Mouse (Mus musculus) neural tube, embryonic 15.5 days (tissue): ENCODE results near the gene Pfn3. TPM values are rescaled to one million over a fixed set of nuclear protein-coding genes. Genes with fewer than 3 reads are reported as not detected.

Experiments used
- ATAC-seq: fragments of 200-750 bp; cut with Nextera tagmentation; 2 replicates; pipeline ENCODE4 v1.8.0; 2017; ENCODE audit warnings: mild to moderate bottlenecking, moderate TSS enrichment, moderate library complexity; ENCODE audit not compliant: low FRiP score
- H3K27ac ChIP-seq: fragments of 300-500 bp; sonication (generic); replicated peaks from 2 replicates; pipeline ENCODE4 v1.5.1; 2015; ENCODE audit warnings: mild to moderate bottlenecking, inconsistent platforms
- H3K27me3 ChIP-seq: fragments of 300-500 bp; sonication (generic); replicated peaks from 2 replicates; pipeline ENCODE4 v1.6.1; 2015; ENCODE audit warnings: inconsistent platforms
- H3K36me3 ChIP-seq: fragments of 300-500 bp; sonication (generic); 2 replicates; pipeline ENCODE4 v1.6.1; 2015; ENCODE audit warnings: inconsistent platforms
- H3K4me1 ChIP-seq: fragments of 300-500 bp; sonication (generic); 2 replicates; pipeline ENCODE4 v1.6.1; 2015; ENCODE audit warnings: inconsistent platforms
- H3K4me2 ChIP-seq: fragments of 300-500 bp; sonication (generic); 2 replicates; pipeline ENCODE4 v1.6.1; 2015; ENCODE audit warnings: inconsistent platforms, mild to moderate bottlenecking, moderate library complexity
- H3K4me3 ChIP-seq: fragments of 300-500 bp; sonication (generic); replicated peaks from 2 replicates; pipeline ENCODE4 v1.5.1; 2015; ENCODE audit warnings: mild to moderate bottlenecking, inconsistent platforms
- H3K9ac ChIP-seq: fragments of 300-500 bp; sonication (generic); replicated peaks from 2 replicates; pipeline ENCODE4 v1.6.1; 2015; ENCODE audit warnings: mild to moderate bottlenecking, inconsistent platforms
- H3K9me3 ChIP-seq: fragments of 300-500 bp; sonication (generic); replicated peaks from 2 replicates; pipeline ENCODE4 v1.6.1; 2016; ENCODE audit warnings: inconsistent platforms
- WGBS: fragments of 180-500 bp; shearing (Covaris S2); methylation state at CpG from one replicate; pipeline ENCODE4 v1.1.7; 2015; ENCODE audit warnings: mixed read lengths; 5-methylcytosine and 5-hydroxymethylcytosine counted together
- polyA plus RNA-seq: library from polyadenylated mRNA; unstranded; fragments of >200 nt; fragmentation: Nextera tagmentation; extraction: Ambion mirVana; gene quantifications from 2 replicates; pipeline ENCODE4 v1.2.1, GENCODE M21; 2015

The Pfn3 gene
- polyA plus RNA-seq, 1 experiment from 2014 or later: 1.4 TPM

- Histone ChIP-seq H3K36me3 (no peaks in the 10 kb centered on the region), H3K4me1 (peaks cover 4% of the 10 kb centered on the region), H3K4me3 (no peak overlapping the region), H3K27me3 (peaks cover 56% of the 10 kb centered on the region), H3K4me2 (no peak overlapping the region), H3K27ac (no peak overlapping the region), H3K9me3 (no peaks in the 10 kb centered on the region), H3K9ac (no peak overlapping the region)
- ATAC-seq: no peak
- 83% methylated on average over 4 of the region's 4 CpGs for WGBS
Measured at GRCm38 (mm10) chr13:55381790-55382189, 33.2 kb downstream of the Pfn3 start.

GRCm38 (mm10) chr13:55378907-55379580, 36.0 kb downstream of the Pfn3 start:
- no peak overlapping the region for H3K27ac ChIP-seq
- H3K9ac ChIP-seq: no peak overlapping the region
- H3K4me1 ChIP-seq: peaks cover 4% of the 10 kb centered on the region
- WGBS: 5% methylated on average over 32 of the region's 32 CpGs
- no peaks in the 10 kb centered on the region for H3K9me3 ChIP-seq
- no peak for ATAC-seq
- no peaks in the 10 kb centered on the region for H3K36me3 ChIP-seq
- H3K27me3 ChIP-seq: peaks cover 67% of the 10 kb centered on the region
- H3K4me2 ChIP-seq: no peak overlapping the region; the same call in 1 of the 2 replicates
- no peak overlapping the region for H3K4me3 ChIP-seq

GRCm38 (mm10) chr13:55375877-55376276, 39.2 kb downstream of the Pfn3 start:
- ATAC-seq: no peak
- Histone ChIP-seq H3K27ac (no peak overlapping the region), H3K36me3 (no peaks in the 10 kb centered on the region), H3K4me3 (no peak overlapping the region), H3K27me3 (peaks cover 63% of the 10 kb centered on the region), H3K9me3 (no peaks in the 10 kb centered on the region), H3K4me1 (peaks cover 4% of the 10 kb centered on the region), H3K4me2 (no peak overlapping the region), H3K9ac (no peak overlapping the region)
- 73% methylated on average over 2 of the region's 2 CpGs for WGBS

- Histone ChIP-seq H3K4me3 (no peak overlapping the region), H3K4me2 (no peak overlapping the region), H3K4me1 (peaks cover 3% of the 10 kb centered on the region), H3K9me3 (no peaks in the 10 kb centered on the region), H3K36me3 (no peaks in the 10 kb centered on the region), H3K9ac (no peak overlapping the region), H3K27me3 (peaks cover 52% of the 10 kb centered on the region), H3K27ac (no peak overlapping the region)
- no peak for ATAC-seq
- 58% methylated on average over 6 of the region's 6 CpGs for WGBS
Measured at GRCm38 (mm10) chr13:55374206-55374924, 40.7 kb downstream of the Pfn3 start.

GRCm38 (mm10) chr13:55371740-55372139, 43.3 kb downstream of the Pfn3 start:
- WGBS: 66% methylated on average over 5 of the region's 5 CpGs
- Histone ChIP-seq H3K4me2 (no peak overlapping the region), H3K36me3 (no peaks in the 10 kb centered on the region), H3K9ac (no peak overlapping the region), H3K27ac (no peak overlapping the region), H3K4me1 (no peaks in the 10 kb centered on the region), H3K27me3 (peaks cover 37% of the 10 kb centered on the region), H3K4me3 (no peak overlapping the region), H3K9me3 (no peaks in the 10 kb centered on the region)
- ATAC-seq: no peak

- ATAC-seq: no peak
- peaks cover 37% of the 10 kb centered on the region for H3K27me3 ChIP-seq
Measured at GRCm38 (mm10) chr13:55371007-55371681, 43.9 kb downstream of the Pfn3 start.

GRCm38 (mm10) chr13:55370234-55370633, 44.8 kb downstream of the Pfn3 start:
- no peak overlapping the region for H3K4me3 ChIP-seq
- H3K4me1 ChIP-seq: no peaks in the 10 kb centered on the region
- H3K27me3 ChIP-seq: peaks cover 33% of the 10 kb centered on the region
- H3K4me2 ChIP-seq: no peak overlapping the region
- no peak for ATAC-seq
- WGBS: 62% methylated on average over 3 of the region's 3 CpGs
- H3K27ac ChIP-seq: no peak overlapping the region
- no peak overlapping the region for H3K9ac ChIP-seq
- H3K9me3 ChIP-seq: no peaks in the 10 kb centered on the region
- H3K36me3 ChIP-seq: no peaks in the 10 kb centered on the region

More at GRCm38 (mm10) chr13:55371007-55371681, 43.9 kb downstream of the Pfn3 start:
- Histone ChIP-seq H3K4me1 (no peaks in the 10 kb centered on the region), H3K4me3 (no peak overlapping the region), H3K4me2 (no peak overlapping the region), H3K9me3 (no peaks in the 10 kb centered on the region), H3K9ac (no peak overlapping the region), H3K27ac (no peak overlapping the region), H3K36me3 (no peaks in the 10 kb centered on the region)
- 73% methylated on average over 8 of the region's 8 CpGs for WGBS

GRCm38 (mm10) chr13:55369531-55370114, 45.4 kb downstream of the Pfn3 start, which contains the start of gene Rgs14:
TSS of gene Rgs14 (plus strand) at chr13:55369732.
- WGBS: 65% methylated on average over 13 of the region's 13 CpGs
- Histone ChIP-seq H3K4me2 (no peak within 1 kb of the TSS; the same call in 1 of the 2 replicates), H3K27me3 (peaks cover 35% of the 10 kb centered on the region)

GRCm38 (mm10) chr13:55368401-55368800, 46.6 kb downstream of the Pfn3 start:
- Histone ChIP-seq H3K4me1 (no peaks in the 10 kb centered on the region), H3K27me3 (peaks cover 25% of the 10 kb centered on the region), H3K9ac (no peak overlapping the region), H3K4me3 (no peak overlapping the region), H3K9me3 (no peaks in the 10 kb centered on the region), H3K27ac (no peak overlapping the region), H3K4me2 (no peak overlapping the region), H3K36me3 (no peaks in the 10 kb centered on the region)
- 81% methylated on average over 7 of the region's 7 CpGs for WGBS
- ATAC-seq: no peak

More at GRCm38 (mm10) chr13:55369531-55370114, 45.4 kb downstream of the Pfn3 start, which contains the start of gene Rgs14:
- H3K27ac ChIP-seq: no peak within 1 kb of the TSS
- H3K36me3 ChIP-seq: no peaks in the 10 kb centered on the region
- no peak within 1 kb of the TSS for H3K9ac ChIP-seq
- no peaks in the 10 kb centered on the region for H3K9me3 ChIP-seq
- H3K4me3 ChIP-seq: no peak within 1 kb of the TSS
- ATAC-seq: no peak
- H3K4me1 ChIP-seq: no peaks in the 10 kb centered on the region
